Mouse (Mus musculus) small intestine, adult 2 months (tissue): ENCODE measurements at regions not wholly inside any gene's neighbourhood (a gene's known extent, or its start where the extent isn't known, plus 50 kb on each side); places are given as distances from the start of the nearest gene placed in this dataset.

Experiments used
- CTCF ChIP-seq: fragments of 200-500 bp; IDR thresholded peaks from 2 replicates; pipeline ENCODE4 v1.5.1; 2012; ENCODE audit warnings: low read depth, mild to moderate bottlenecking, control low read depth, inconsistent platforms, low read length, moderate library complexity, mixed read lengths; ENCODE audit not compliant: insufficient replicate concordance, insufficient read length; ENCODE audit errors: extremely low read depth
- POLR2A ChIP-seq: fragments of 200-500 bp; IDR thresholded peaks from 2 replicates; pipeline ENCODE4 v1.6.1; 2012; ENCODE audit warnings: low read depth, mild to moderate bottlenecking, control low read depth, inconsistent platforms, low read length, moderate library complexity

- TF ChIP-seq POLR2A, result no peak
- no peak for TF ChIP-seq CTCF
These were observed 235.5 kb downstream of the Gm10260 start for GRCm38 (mm10) chr13:97524847-97525434.
